Mouse (Mus musculus) stomach, postnatal 0 days (tissue): ENCODE measurements at regions not wholly inside any gene's neighbourhood (a gene's known extent, or its start where the extent isn't known, plus 50 kb on each side); places are given as distances from the start of the nearest gene placed in this dataset.

Experiments
- CTCF ChIP-seq: IDR thresholded peaks from 2 replicates; pipeline ENCODE4 v1.5.1; 2016; ENCODE audit warnings: antibody characterized with exemption, low read depth, mild to moderate bottlenecking, moderate library complexity
- EP300 ChIP-seq: optimal IDR thresholded peaks from 2 replicates; pipeline ENCODE3; 2016; ENCODE audit warnings: antibody characterized with exemption

- TF ChIP-seq EP300: no peak
- no peak for TF ChIP-seq CTCF
These were observed 442.8 kb upstream of the Nrp1 start for GRCm38 (mm10) chr8:127915591-127916028.
